Mouse (Mus musculus) heart, embryonic 10.5 days (tissue): ENCODE results near the gene Smim12. TPM values are rescaled to one million over a fixed set of nuclear protein-coding genes. Genes with fewer than 3 reads are reported as not detected.

Experiments
- DNase-seq: peaks from one replicate; pipeline ENCODE4 v3.0.0-alpha.2; 2017; ENCODE audit warnings: low spot score
- H3K27ac ChIP-seq: fragments of 300-500 bp; sonication (generic); 2 replicates; pipeline ENCODE4 v1.5.1; 2016; ENCODE audit warnings: mild to moderate bottlenecking
- H3K27me3 ChIP-seq: fragments of 300-500 bp; sonication (generic); 2 replicates; pipeline ENCODE4 v1.6.1; 2016; ENCODE audit warnings: mild to moderate bottlenecking; ENCODE audit not compliant: poor library complexity, insufficient read depth, severe bottlenecking
- H3K36me3 ChIP-seq: fragments of 300-500 bp; sonication (generic); 2 replicates; pipeline ENCODE4 v1.6.1; 2016; ENCODE audit warnings: mild to moderate bottlenecking, moderate library complexity
- H3K4me1 ChIP-seq: fragments of 300-500 bp; sonication (generic); 2 replicates; pipeline ENCODE4 v1.6.1; 2016; ENCODE audit warnings: mild to moderate bottlenecking
- H3K4me3 ChIP-seq: fragments of 300-500 bp; sonication (generic); 2 replicates; pipeline ENCODE4 v1.5.1; 2016; ENCODE audit warnings: mild to moderate bottlenecking, moderate library complexity
- H3K9me3 ChIP-seq: fragments of 300-500 bp; sonication (generic); 2 replicates; pipeline ENCODE4 v1.6.1; 2016; ENCODE audit warnings: mild to moderate bottlenecking, moderate library complexity
- WGBS: fragments of 180-500 bp; shearing (Covaris S2); methylation state at CpG from one replicate; pipeline ENCODE4 v1.1.7; 2016; 5-methylcytosine and 5-hydroxymethylcytosine counted together
- polyA plus RNA-seq: library from polyadenylated mRNA; unstranded; fragments of >200 nt; fragmentation: Nextera tagmentation; extraction: Ambion mirVana; gene quantifications from 2 replicates; pipeline ENCODE4 v1.2.1, GENCODE M21; 2016

Smim12 gene
- polyA plus RNA-seq: 83.2 TPM in 2 replicates

- under 1% methylated on average over 29 of the region's 29 CpGs for WGBS
- Histone ChIP-seq H3K36me3 (peaks cover 16% of the 10 kb centered on the region), H3K9me3 (no peaks in the 10 kb centered on the region), H3K4me1 (peaks cover 12% of the 10 kb centered on the region), H3K4me3 (peak within 1 kb of the TSS; percentile 97), H3K27ac (peak within 1 kb of the TSS; percentile 93), H3K27me3 (no peaks in the 10 kb centered on the region; the same call in 1 of the 2 replicates)
- DNase-seq: peak; percentile 97
Measured at GRCm38 (mm10) chr4:127243552-127243951, at the start of gene Smim12. TSS of gene Smim12 (plus strand) at chr4:127243784.

GRCm38 (mm10) chr4:127194477-127195269 lies 48.9 kb upstream of the Smim12 start:
- Histone ChIP-seq H3K27me3 (peaks cover 37% of the 10 kb centered on the region), H3K4me3 (no peak overlapping the region), H3K9me3 (no peaks in the 10 kb centered on the region), H3K27ac (no peak overlapping the region), H3K36me3 (no peaks in the 10 kb centered on the region), H3K4me1 (no peaks in the 10 kb centered on the region; the same call in 1 of the 2 replicates)
- WGBS: 85% methylated on average over 25 of the region's 25 CpGs
- no peak for DNase-seq

- no peaks in the 10 kb centered on the region for H3K36me3 ChIP-seq
- peaks cover 33% of the 10 kb centered on the region for H3K27me3 ChIP-seq
- H3K9me3 ChIP-seq: no peaks in the 10 kb centered on the region
- no peak overlapping the region for H3K27ac ChIP-seq
- WGBS: 35% methylated on average over 6 of the region's 6 CpGs
- peaks cover 12% of the 10 kb centered on the region for H3K4me1 ChIP-seq
- H3K4me3 ChIP-seq: no peak overlapping the region
- DNase-seq: no peak
Measured at GRCm38 (mm10) chr4:127198609-127199008, 45.0 kb upstream of the Smim12 start.

- Histone ChIP-seq H3K9me3 (no peaks in the 10 kb centered on the region), H3K36me3 (no peaks in the 10 kb centered on the region)
- WGBS: 56% methylated on average over 12 of the region's 12 CpGs
Measured at GRCm38 (mm10) chr4:127199406-127199805, 44.2 kb upstream of the Smim12 start.

GRCm38 (mm10) chr4:127200164-127200722 lies 43.3 kb upstream of the Smim12 start:
- Histone ChIP-seq H3K9me3 (no peaks in the 10 kb centered on the region), H3K27me3 (peaks cover 24% of the 10 kb centered on the region), H3K36me3 (no peaks in the 10 kb centered on the region), H3K4me3 (no peak overlapping the region), H3K27ac (no peak overlapping the region), H3K4me1 (peaks cover 12% of the 10 kb centered on the region)
- DNase-seq: no peak
- WGBS: 82% methylated on average over 12 of the region's 12 CpGs

More at GRCm38 (mm10) chr4:127199406-127199805, 44.2 kb upstream of the Smim12 start:
- no peak for DNase-seq
- peaks cover 32% of the 10 kb centered on the region for H3K27me3 ChIP-seq
- H3K4me3 ChIP-seq: no peak overlapping the region
- no peak overlapping the region for H3K27ac ChIP-seq
- H3K4me1 ChIP-seq: peaks cover 12% of the 10 kb centered on the region

DNA sequence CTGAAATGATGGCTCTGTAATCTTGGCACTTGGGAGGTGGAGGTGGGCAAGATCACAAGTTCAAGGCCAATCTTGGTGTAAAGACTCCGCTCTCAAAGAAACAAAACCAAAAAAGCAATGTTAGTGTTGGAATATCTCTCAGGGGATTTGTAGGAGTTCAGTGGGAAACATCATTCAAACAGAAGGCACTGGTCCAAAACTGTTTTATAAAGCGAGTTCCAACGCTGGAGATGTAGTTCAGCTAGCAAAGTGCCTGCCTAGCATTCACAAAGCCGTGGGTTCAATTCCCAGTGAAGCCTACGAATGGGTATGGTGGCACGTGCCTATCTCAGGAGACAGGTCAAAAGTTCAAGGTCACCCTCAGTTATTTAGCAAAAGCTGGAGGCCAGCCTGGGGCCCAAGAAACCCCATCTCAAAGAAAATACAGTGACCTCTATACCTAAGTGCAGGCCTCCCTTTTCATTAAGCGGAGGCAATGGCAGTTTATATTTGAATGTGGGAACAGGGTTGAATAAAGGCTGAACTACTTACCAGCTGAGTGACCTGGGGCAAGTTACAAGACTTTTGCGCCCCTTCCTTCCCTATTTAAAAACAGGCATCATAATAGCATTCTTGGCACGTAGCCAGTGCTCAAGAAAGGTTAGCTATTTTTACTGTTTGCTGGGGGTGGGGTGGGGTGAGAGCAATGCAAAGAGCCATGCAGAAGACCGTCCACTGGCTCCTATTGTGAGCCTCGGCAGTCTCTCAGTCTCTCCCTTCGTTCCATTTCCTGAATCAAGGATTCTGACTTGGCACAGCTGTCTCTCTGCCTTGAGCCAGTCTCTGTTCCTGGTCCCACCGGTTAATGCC lies 42.6 kb upstream of the Smim12 start:
- Histone ChIP-seq H3K9me3 (no peaks in the 10 kb centered on the region), H3K4me3 (no peak overlapping the region), H3K4me1 (peaks cover 12% of the 10 kb centered on the region), H3K36me3 (no peaks in the 10 kb centered on the region), H3K27me3 (peaks cover 16% of the 10 kb centered on the region), H3K27ac (0 out of 2 replicates have a peak overlapping the region, but pooled peaks have one; percentile 13)
- DNase-seq: no peak
- WGBS: 66% methylated on average over 13 of the region's 13 CpGs

- peaks cover 12% of the 10 kb centered on the region for H3K4me1 ChIP-seq
- H3K9me3 ChIP-seq: no peaks in the 10 kb centered on the region
- 45% methylated on average over 1 of the region's 1 CpGs for WGBS
- no peak overlapping the region for H3K27ac ChIP-seq
- DNase-seq: no peak
- H3K27me3 ChIP-seq: peaks cover 13% of the 10 kb centered on the region; the same call in 1 of the 2 replicates
- no peaks in the 10 kb centered on the region for H3K36me3 ChIP-seq
- H3K4me3 ChIP-seq: no peak overlapping the region
Measured at GRCm38 (mm10) chr4:127203081-127203480, 40.5 kb upstream of the Smim12 start.

GRCm38 (mm10) chr4:127211318-127211717 lies 32.3 kb upstream of the Smim12 start:
- Histone ChIP-seq H3K27ac (no peak overlapping the region), H3K36me3 (no peaks in the 10 kb centered on the region), H3K4me1 (0 out of 2 replicates have a peak, but pooled peaks cover 8% of the 10 kb centered on the region), H3K9me3 (no peaks in the 10 kb centered on the region), H3K27me3 (peaks cover 47% of the 10 kb centered on the region), H3K4me3 (no peak overlapping the region)
- 82% methylated on average over 9 of the region's 9 CpGs for WGBS
- no peak for DNase-seq

DNA sequence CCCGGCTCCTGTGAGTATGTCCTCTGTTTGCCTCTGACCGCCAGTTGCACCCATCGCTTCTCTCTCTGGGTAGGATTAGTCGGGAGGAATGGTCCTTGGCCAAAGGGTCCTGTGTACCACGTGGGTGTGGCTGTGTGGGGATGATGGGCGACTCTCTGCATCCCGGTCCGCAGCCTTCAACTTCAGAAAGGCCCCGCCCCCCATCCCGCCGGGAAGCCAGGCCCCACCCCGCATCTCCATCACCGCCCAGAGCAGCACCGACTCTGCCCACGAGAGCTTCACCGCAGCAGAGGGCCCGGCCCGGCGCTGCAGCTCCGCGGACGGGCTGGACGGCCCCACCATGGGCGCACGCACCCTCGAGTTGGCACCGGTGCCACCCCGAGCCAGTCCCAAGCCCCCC lies 29.1 kb upstream of the Smim12 start:
- peaks cover 56% of the 10 kb centered on the region for H3K27me3 ChIP-seq

GRCm38 (mm10) chr4:127215103-127215502 lies 28.5 kb upstream of the Smim12 start:
- Histone ChIP-seq H3K27ac (no peak overlapping the region), H3K36me3 (no peaks in the 10 kb centered on the region), H3K4me3 (no peak overlapping the region), H3K27me3 (peaks cover 56% of the 10 kb centered on the region), H3K4me1 (0 out of 2 replicates have a peak, but pooled peaks cover 8% of the 10 kb centered on the region), H3K9me3 (no peaks in the 10 kb centered on the region)
- WGBS: 51% methylated on average over 11 of the region's 11 CpGs
- no peak for DNase-seq

More for the DNA sequence above, 29.1 kb upstream of the Smim12 start:
- no peak for DNase-seq
- no peak overlapping the region for H3K4me3 ChIP-seq
- no peaks in the 10 kb centered on the region for H3K36me3 ChIP-seq
- 20% methylated on average over 28 of the region's 28 CpGs for WGBS
- 0 out of 2 replicates have a peak, but pooled peaks cover 8% of the 10 kb centered on the region for H3K4me1 ChIP-seq
- H3K9me3 ChIP-seq: no peaks in the 10 kb centered on the region
- H3K27ac ChIP-seq: no peak overlapping the region

GRCm38 (mm10) chr4:127215799-127216198 lies 27.8 kb upstream of the Smim12 start:
- H3K4me3 ChIP-seq: no peak overlapping the region
- peaks cover 56% of the 10 kb centered on the region for H3K27me3 ChIP-seq
- no peak for DNase-seq
- H3K4me1 ChIP-seq: 0 out of 2 replicates have a peak, but pooled peaks cover 8% of the 10 kb centered on the region
- H3K36me3 ChIP-seq: no peaks in the 10 kb centered on the region
- 51% methylated on average over 5 of the region's 9 CpGs for WGBS
- no peak overlapping the region for H3K27ac ChIP-seq
- H3K9me3 ChIP-seq: no peaks in the 10 kb centered on the region

DNA sequence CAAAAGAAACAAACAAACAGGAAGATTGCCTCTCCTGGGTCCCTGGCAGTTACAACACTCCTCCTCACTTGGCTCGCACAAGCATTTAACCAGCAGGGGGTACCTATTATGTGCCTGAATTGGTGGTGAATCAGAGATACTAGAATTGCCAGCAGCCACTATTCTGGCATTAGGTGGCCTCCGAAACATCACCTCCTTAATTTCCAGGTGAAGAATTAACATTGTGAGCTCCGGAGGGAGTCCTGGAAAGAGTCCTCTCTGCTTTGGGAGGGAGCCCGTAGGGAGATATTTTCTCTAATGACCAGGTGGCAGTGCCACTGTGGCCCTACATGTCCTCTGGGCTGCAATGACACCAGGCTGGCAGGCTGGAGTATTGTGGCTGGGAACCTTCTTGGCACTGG lies 27.3 kb upstream of the Smim12 start:
- no peak overlapping the region for H3K4me3 ChIP-seq
- H3K27me3 ChIP-seq: peaks cover 56% of the 10 kb centered on the region

More for the DNA sequence above, 27.3 kb upstream of the Smim12 start:
- Histone ChIP-seq H3K4me1 (0 out of 2 replicates have a peak, but pooled peaks cover 8% of the 10 kb centered on the region), H3K9me3 (no peaks in the 10 kb centered on the region), H3K27ac (no peak overlapping the region), H3K36me3 (no peaks in the 10 kb centered on the region)
- 66% methylated on average over 4 of the region's 4 CpGs for WGBS
- DNase-seq: no peak
